Mouse (Mus musculus) right cerebral cortex, postnatal 10 days (tissue): ENCODE results near the gene Asb7.

Experiments
- DNase-seq, 2 experiments: peaks; one replicate each; pipeline ENCODE4 v3.0.0; 2021; ENCODE audit warnings: low spot score in 2 of 2

Gene Asb7

DNA sequence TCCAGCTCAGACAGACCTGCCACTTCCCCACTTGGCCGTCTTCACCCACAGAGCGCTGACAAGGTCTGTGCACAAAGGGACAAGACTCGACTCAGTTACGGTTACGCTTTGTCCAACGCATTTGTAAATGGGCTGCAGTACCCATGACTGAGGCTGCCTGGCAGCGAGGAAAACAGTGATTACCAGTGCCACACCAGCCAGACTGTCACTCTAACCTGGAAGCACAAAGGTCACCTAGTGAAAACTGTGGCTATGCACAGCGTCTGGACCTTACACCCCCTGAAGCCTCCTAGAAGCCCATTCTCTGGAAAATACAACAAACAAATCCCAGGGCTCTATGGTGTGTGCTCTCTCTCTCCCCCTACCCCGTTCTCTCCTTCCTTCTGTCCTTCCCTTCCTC, 33.9 kb downstream of the Asb7 start:
- no peak for DNase-seq

GRCm38 (mm10) chr7:66653596-66653995, 35.8 kb downstream of the Asb7 start:
- no peak for DNase-seq

- DNase-seq: no peak
Measured at GRCm38 (mm10) chr7:66652216-66652615, 37.2 kb downstream of the Asb7 start.

DNA sequence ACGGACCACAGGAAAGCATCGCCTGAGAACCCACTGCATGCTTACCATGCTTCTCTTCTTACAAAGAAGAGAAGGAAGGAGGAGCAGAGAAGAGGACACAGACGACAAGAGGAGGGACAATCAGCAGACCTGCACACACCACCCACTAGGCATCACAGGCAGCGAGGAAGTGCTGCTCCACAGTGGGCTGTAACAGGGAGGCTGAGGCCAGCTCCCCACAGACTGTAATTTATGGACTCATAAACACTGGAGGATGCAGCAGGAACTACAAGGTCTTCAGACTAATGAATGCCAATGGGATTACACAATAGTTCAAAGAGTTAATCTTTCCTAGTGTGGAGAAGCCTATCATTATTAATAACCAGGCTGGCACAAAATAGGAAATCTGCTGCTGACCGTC, 38.5 kb downstream of the Asb7 start:
- no peak for DNase-seq

GRCm38 (mm10) chr7:66649181-66649580, 40.2 kb downstream of the Asb7 start:
- no peak for DNase-seq

DNA sequence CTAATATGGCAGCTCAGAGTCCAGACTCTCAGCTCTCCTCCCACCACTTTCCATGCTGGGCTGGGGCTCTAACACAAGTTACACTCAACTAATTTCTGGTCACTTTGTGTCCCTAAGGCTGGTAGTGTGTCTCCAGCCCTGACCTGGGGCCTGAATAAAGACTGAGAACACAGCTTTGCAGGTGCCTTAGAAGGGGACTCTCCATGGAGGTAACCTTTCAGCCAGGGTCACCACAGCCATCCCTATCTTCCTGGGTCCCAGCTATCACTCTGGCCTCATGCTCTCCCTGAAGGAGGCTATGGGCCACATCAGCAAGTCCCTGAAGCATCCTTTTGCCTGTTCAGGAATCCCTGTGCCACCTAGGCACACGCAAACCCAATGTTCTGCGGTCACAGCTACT, 43.7 kb downstream of the Asb7 start:
- no peak for DNase-seq

- DNase-seq: no peak
Measured at GRCm38 (mm10) chr7:66633351-66633750, 56.0 kb downstream of the Asb7 start.

GRCm38 (mm10) chr7:66630154-66630800, 59.1 kb downstream of the Asb7 start:
- no peak for DNase-seq

GRCm38 (mm10) chr7:66629419-66629818, 60.0 kb downstream of the Asb7 start:
- no peak for DNase-seq

DNA sequence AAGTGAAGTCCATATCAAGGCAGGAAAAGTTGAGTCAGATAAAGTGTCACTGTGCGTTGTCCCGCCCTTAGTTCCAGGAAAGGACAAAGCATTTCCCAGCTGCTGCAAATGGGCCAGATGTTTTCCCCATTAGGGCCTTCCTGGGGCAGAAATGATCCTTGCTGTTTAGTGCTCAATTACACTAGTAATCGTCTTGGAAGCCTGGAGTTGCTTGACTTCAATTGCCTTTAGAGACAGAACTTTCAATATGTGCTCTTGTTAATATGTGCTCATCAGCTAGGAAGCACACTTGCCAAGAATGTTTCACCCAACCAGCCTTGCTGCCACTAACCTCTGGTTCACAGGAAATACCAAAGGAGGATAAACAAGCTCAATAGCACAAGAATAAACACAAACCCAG, 66.0 kb downstream of the Asb7 start:
- no peak for DNase-seq

GRCm38 (mm10) chr7:66601846-66602245, 87.5 kb downstream of the Asb7 start:
- no peak for DNase-seq

DNA sequence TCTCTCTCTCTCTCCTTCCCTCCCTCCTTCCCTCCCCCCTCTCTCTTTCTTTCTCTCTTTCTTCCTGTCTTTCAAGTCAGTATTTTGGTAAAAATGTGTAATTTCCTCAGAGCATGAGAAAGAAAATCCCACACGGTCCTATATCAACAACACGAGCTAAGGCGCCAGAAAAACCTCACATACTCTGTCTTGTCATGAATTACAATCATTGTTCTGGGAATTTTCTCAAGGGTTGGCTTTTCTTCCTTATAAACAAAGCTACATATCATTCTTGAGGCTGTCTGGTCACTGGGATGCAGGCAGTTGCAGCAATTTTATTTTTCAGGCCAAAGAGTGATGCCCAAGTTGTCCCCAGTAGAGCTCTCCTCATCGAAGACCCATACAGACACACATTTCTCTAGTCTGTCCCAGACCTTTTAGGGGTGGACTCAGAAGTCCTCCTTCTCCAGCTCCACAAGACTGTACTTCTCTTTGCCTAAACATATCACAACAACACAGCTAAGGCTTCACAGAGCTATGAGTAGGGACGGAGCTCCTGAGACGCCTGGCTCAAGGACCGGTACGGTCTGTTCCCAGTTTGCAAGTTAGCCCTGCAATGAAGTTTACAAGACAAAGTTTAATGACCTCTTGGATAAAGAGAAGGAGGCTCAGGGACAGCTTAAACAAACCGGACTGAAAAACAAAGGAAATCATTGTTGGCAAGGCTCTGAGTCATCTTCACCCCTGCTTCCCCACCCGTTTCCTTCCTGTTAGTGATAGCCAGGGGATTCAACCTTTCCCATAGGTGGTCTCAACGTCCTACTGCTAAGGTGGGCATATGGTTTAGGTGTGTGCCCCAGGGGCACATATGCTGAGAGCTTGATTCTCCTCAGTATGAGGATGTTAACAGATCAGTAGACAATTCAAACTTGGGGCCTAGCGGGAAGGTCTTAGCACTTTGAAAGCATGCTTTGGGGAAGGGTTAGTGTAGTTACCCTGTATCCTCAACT, 88.5 kb downstream of the Asb7 start:
- no peak for DNase-seq

DNA sequence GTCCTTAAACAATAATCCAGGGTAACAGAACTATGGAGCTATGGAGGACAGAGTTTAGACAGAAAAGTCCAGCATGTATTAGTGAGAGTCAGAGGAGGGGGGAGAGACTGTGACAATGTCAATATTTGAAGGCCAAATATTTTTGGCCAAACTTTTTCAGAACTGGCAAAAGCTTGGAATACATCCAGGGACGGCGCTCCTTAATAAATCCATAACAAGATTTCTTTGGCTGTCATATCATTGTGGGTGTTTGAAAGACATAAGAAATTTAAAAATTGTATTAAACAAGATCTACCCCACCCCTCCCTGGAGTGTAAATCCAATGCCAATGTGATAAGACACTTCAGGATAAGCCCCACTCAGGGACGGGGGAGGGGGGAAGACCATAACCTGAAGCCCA, 89.3 kb downstream of the Asb7 start:
- no peak for DNase-seq

GRCm38 (mm10) chr7:66597900-66598299, 91.5 kb downstream of the Asb7 start:
- no peak for DNase-seq
